Mouse (Mus musculus) CD8-positive naive resting alpha-beta T cell, adult 2 months (primary cell): ENCODE results near the gene Mtf2.
"Not testable (repeated sequence)": the region's sequence is repeated elsewhere in the genome, so short reads cannot be mapped to it uniquely, and the experiment has no call there.

ENCODE experiments used
- DNase-seq, 2 experiments: peaks; one replicate each; pipeline ENCODE4 v3.0.0; 2022; ENCODE audit warnings: low read depth in 2 of 2, low spot score in 2 of 2

Mtf2 gene

GRCm38 (mm10) chr5:108079603-108080002 lies 14.1 kb downstream of the Mtf2 start:
- DNase-seq, result no peak

GRCm38 (mm10) chr5:108082380-108082779 lies 16.9 kb downstream of the Mtf2 start:
- peak in 1 of 2 experiments; percentile 28 for DNase-seq

DNA sequence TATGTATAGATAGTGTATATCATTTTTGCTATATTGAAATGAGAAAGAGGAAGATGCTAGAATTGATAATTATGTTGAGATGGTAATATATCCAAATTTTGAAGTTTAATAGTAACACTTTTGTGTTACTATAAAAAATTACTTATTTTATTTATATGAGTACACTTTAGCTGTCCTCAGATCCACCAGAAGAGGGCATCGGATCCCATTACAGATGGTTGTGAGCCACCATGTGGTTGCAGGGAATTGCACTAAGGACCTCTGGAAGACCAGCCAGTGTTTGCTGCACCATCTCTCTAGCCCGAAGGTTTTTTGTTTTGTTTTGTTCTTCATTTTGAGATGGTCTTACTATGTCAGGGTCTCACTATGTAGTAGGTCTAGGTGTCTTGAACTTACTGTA lies 20.0 kb downstream of the Mtf2 start:
- no peak for DNase-seq

DNA sequence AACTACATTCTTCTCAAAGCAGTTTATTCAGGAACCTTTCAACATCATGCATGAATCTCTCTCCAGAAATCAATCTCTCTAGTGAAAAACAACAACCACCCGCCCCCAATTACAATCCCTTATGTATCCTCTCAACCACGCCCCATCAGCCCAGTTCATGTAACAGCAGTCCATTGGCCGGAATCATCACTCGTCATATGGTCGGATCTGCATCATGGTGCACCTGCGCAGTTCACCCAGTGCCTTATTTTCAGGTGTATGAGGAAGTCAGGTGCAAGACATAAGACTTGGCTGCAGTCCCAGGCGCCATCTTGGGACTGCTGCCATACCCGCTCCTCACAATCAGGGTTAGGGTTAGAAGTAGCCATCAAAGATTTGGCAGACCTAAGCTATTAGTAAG lies 27.3 kb downstream of the Mtf2 start:
- not testable (repeated sequence) for DNase-seq

DNA sequence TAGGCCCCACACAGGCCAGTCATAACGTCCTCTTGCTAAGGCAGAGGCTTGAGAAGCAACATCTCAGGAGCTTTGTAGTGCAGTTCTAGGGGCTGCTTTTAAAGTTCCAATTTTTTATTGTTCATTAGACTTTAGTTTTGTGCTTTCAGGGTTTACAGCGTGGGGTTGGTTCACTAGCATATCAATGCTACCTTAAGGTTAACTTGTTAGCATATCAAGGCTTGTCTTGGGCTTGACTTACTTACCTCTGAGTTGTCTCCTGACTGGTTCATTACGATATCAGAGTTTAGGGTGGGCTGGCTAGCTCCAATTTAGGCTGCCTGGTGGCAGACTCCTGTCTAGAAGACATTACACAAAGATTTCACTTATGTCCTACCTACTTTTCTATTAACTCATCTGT lies 32.2 kb downstream of the Mtf2 start:
- no peak for DNase-seq

DNA sequence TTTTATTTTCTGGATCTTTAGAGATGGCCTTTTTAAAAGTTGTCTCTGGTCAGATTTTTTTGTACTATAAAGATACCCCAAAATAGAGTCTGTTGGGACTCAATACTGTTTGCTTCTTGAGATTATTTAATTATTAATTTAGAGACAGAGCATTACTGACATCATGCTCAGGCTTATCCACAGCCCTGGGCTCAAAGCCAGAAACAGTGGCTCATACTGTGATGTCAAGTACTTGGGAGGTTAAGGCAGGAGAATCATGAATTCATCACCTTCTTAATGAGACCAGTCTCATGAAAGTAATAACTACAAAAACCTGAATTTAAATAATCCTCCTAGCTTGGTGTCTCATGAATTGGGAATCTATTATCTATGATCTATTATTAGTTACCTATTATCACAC lies 34.7 kb downstream of the Mtf2 start:
- DNase-seq, result no peak

- no peak for DNase-seq
Observed at GRCm38 (mm10) chr5:108104306-108104705, 38.8 kb downstream of the Mtf2 start.

- DNase-seq, result no peak
Observed at GRCm38 (mm10) chr5:108109346-108109745, 43.9 kb downstream of the Mtf2 start.

DNA sequence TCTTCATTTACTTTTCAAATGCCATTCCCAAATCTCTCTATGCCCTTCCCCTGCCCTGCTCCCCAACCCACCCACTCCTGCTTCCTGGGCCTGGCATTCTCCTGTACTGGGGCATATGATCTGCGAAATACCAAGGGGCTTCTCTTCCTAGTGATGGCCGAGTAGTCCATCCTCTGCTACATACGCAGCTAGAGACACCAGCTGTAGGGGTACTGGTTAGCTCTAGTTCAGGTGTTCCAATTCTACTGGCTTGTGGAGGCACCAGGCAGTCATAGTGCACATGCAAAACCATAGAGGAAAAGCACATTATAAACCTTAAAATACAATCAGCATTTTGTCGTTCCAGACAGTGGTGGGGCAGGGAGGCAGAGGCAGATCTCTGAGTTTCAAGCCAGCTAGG lies 52.2 kb downstream of the Mtf2 start:
- DNase-seq, result no peak

GRCm38 (mm10) chr5:108120221-108120900 lies 54.9 kb downstream of the Mtf2 start:
- DNase-seq, result no peak

GRCm38 (mm10) chr5:108131849-108132440 lies 66.5 kb downstream of the Mtf2 start:
- peak in 1 of 2 experiments; percentile 24 for DNase-seq

DNA sequence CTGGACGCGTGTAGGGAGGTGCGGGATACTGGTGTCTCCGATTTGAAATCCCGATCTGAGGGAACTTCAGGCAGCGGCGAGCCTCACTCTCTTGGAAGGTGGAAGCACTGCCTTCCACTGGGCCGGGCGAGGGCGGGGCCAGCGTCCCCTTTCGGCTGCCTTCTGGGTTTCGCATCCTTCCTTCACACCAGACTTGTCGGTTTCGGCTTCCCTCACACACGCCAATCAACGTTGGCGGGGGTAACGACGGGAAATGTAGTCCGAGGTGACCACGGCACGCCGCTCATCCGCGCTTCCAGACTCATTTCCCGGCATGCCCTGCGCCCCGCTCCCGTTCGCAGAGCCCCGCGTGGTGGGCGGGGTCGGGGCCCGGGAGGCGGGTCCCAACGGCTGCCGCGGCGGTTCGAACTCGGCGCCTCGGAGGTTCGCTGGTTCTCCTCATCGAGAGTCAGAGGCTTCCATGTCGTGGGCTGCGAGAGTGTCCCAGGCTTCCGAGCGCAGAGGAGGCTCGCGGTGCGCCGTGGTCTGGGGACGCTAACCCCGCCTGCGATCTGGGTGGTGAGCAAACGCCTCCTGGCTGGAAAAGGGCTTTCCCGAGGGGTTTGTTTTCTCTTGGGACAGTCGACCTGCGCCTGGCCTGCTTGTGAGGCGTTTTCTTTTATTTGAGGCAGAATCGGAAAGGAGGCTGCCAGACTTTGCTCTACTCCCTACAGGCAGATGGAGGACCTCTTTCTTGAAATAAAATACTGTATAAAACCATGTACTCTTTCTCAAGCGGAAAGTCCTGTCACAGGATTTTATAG lies 67.2 kb downstream of the Mtf2 start, which contains the start of the genes Tmed5 and Ccdc18:
TSS of gene Tmed5 (minus strand) at position 180 of the 803 bp plus-strand sequence.
TSS of gene Ccdc18 (plus strand) at position 435 of the 803 bp plus-strand sequence.
- DNase-seq, result peak; percentile 93

- no peak for DNase-seq
Observed at GRCm38 (mm10) chr5:108152592-108152991, 87.1 kb downstream of the Mtf2 start.
